Mouse (Mus musculus): ENCODE measurements at regions not wholly inside any gene's neighbourhood (a gene's known extent, or its start where the extent isn't known, plus 50 kb on each side); places are given as distances from the start of the nearest gene placed in this dataset.

DNA sequence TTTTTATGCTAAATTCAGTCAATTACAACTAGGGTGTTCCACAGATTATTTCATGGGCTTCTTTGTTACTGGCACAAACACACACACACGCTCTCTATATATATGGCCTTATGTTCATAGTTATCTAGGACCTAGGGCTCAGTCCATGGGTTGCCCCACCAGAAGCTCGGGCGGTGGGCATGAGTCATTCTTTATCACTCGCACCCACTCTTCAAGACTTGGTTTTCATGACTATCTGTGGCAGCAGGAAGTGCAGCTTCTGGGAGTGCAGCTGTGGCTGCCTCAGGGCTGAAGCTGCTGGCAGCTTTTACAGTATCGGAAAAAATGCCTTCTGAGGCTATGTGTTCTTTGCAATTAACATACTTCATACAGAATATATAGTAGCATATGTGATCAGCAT, 198.7 kb downstream of the Ipo11 start:
- no peak for TF ChIP-seq CTCF (conservative IDR thresholded peaks at IDR 0.05)
- Histone ChIP-seq H3K27ac (no peak overlapping the region), H3K4me3 (no peak overlapping the region)
- no peak for DNase-seq (ENCODE audit: low spot score in 2 of 2)

DNA sequence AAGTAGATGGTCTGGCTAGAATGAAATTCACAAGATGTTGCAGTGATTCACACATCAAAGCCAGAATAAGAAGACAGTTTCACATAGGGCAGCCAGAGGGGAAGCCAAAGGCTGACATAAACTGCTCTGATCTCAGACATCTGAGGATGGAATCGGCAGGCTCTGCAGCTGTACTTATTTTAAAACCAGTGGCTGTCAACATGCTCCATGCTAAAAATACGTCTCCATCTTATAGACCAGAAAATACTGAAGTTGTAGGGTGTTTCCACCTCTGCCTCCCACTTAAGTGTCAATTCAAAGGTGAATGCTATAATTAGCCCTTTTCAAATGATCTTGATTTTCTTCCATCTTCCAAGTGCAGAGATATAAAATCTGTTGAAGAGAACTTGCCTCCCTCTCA, 202.4 kb downstream of the Ipo11 start:
- no peak overlapping the region for H3K27ac ChIP-seq
- DNase-seq (ENCODE audit: low spot score in 2 of 2): no peak
- TF ChIP-seq CTCF (conservative IDR thresholded peaks at IDR 0.05): no peak
- no peak overlapping the region for H3K4me3 ChIP-seq

DNA sequence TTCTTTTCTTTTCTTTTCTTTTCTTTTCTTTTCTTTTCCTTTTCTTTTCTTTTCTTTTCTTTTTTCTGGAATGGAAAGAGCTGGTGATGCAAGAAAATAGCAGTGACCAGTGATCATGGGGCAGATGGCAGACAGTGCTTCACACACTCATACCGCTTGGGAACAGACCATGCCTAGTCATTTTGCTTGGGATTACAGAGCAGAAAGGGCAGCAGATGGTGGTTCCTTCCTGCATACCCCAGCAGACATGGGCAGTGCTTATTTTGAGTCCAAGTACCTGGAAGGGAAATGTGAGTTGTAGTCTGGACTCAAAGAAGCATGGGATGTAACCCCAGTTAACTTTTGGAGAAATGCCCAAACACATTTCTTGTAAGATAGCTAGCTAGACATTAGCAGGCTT, 203.9 kb downstream of the Ipo11 start:
- DNase-seq (ENCODE audit: low spot score in 2 of 2): no peak
- TF ChIP-seq CTCF (conservative IDR thresholded peaks at IDR 0.05): no peak
- Histone ChIP-seq H3K4me3 (no peak overlapping the region), H3K27ac (no peak overlapping the region)

- no peak overlapping the region for H3K4me3 ChIP-seq
- DNase-seq (ENCODE audit: low spot score in 2 of 2): no peak
- H3K27ac ChIP-seq: no peak overlapping the region
- no peak for TF ChIP-seq CTCF (conservative IDR thresholded peaks at IDR 0.05)
Measured at GRCm38 (mm10) chr13:106723315-106723714, 213.4 kb downstream of the Ipo11 start.

DNA sequence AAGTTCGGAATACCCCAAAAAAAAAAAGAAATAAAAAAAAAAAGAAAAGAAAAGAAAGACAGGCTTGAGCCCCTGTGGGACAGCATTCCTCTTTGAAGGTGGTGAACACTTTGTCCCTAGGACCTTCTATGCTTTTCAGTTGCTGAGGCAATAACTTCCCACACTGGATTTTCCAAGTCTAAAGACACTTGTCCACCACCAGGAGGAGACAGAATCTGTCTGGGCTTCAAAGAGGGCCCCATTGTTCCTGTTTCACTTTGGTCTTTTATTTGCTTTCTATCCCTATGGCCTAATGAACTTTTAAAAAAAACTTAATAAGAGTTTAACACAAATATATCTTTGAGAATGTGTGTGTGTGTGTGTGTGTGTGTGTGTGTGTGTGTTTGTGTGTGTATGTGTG, 215.6 kb downstream of the Ipo11 start:
- no peak overlapping the region for H3K4me3 ChIP-seq

DNA sequence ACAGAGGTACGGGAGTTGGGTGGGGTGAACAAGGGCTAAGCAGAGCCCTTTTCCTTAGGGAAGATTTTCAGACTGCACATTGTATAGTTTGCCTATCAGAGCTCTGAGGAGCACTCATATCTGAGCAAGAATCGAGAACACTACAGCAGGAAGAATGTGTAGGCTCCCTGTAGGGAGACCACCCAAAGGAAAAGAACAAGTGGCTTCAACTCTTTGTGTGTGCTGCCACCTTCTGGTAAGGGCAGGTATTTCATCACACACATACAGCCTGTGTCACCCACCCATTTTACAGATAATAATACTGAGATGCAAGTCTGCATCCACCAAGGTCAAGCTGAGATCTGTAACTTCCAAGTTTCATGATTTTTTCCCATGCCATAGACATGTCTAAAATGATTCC, 221.0 kb downstream of the Ipo11 start:
- peak; percentile 86 for TF ChIP-seq CTCF (conservative IDR thresholded peaks at IDR 0.05)
- Histone ChIP-seq H3K4me3 (no peak overlapping the region), H3K27ac (no peak overlapping the region)
- peak in 1 of 2 experiments; percentile 48 for DNase-seq (ENCODE audit: low spot score in 2 of 2)

More for the DNA sequence above, 215.6 kb downstream of the Ipo11 start:
- no peak overlapping the region for H3K27ac ChIP-seq
- TF ChIP-seq CTCF (conservative IDR thresholded peaks at IDR 0.05): peak; percentile 59
- DNase-seq (ENCODE audit: low spot score in 2 of 2): no peak

- no peak for TF ChIP-seq CTCF (conservative IDR thresholded peaks at IDR 0.05)
- no peak for DNase-seq (ENCODE audit: low spot score in 2 of 2)
Measured at GRCm38 (mm10) chr13:106715234-106715633, 221.5 kb downstream of the Ipo11 start.

GRCm38 (mm10) chr13:106710580-106710979, 226.2 kb downstream of the Ipo11 start:
- TF ChIP-seq CTCF (conservative IDR thresholded peaks at IDR 0.05): no peak
- DNase-seq (ENCODE audit: low spot score in 2 of 2): no peak
- Histone ChIP-seq H3K4me3 (no peak overlapping the region), H3K27ac (no peak overlapping the region)

More at GRCm38 (mm10) chr13:106715234-106715633, 221.5 kb downstream of the Ipo11 start:
- H3K27ac ChIP-seq: no peak overlapping the region
- H3K4me3 ChIP-seq: no peak overlapping the region

DNA sequence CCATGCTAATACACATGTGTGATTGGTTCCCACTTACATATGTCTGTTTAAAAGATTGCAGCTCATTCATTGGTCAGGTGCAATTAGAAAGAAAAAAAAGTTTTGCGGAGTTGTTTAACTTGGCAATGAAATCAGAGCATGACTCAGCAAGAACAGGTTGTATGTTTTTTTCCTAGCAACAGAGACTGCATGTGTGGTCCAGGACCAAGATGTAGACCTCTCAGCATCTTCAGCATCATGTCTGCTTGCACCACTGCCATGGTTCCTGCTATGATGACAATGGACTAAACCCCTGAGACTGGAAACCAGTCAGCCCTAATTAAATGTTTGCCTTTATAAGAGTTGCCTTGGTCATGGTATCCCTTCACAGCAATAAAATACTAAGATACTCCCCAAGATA, 236.4 kb downstream of the Ipo11 start:
- no peak overlapping the region for H3K27ac ChIP-seq
- no peak for DNase-seq (ENCODE audit: low spot score in 2 of 2)
- no peak for TF ChIP-seq CTCF (conservative IDR thresholded peaks at IDR 0.05)
- no peak overlapping the region for H3K4me3 ChIP-seq

DNA sequence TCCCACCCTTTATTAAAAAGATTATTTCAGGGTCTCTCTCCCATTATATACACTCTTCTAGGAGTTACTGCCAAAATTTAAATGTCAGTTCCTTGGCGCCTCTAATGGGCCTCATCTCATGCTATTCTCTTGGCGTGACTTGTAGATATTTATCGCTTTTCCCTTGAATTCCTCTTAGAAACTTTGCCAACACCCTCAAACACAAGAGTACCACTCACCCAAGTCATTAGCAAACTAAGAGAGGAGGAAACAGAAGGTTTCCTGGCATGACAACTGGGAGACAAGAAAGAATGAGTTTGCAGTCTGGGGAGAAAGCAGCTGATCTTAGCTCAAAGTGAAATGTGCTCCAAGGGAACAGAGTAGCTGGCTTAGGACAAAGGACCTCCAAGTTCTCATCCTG, 236.8 kb downstream of the Ipo11 start:
- Histone ChIP-seq H3K4me3 (no peak overlapping the region), H3K27ac (no peak overlapping the region)
- DNase-seq (ENCODE audit: low spot score in 2 of 2): peak in 1 of 2 experiments; percentile 10
- TF ChIP-seq CTCF (conservative IDR thresholded peaks at IDR 0.05): no peak

GRCm38 (mm10) chr13:106691787-106692571, 244.8 kb downstream of the Ipo11 start:
- no peak for DNase-seq (ENCODE audit: low spot score in 2 of 2)
- Histone ChIP-seq H3K4me3 (no peak overlapping the region), H3K27ac (no peak overlapping the region)
- TF ChIP-seq CTCF (conservative IDR thresholded peaks at IDR 0.05): no peak

GRCm38 (mm10) chr13:106690125-106690524, 246.6 kb downstream of the Ipo11 start:
- peak overlapping the region; percentile 46; the same call in 1 of the 2 replicates for H3K27ac ChIP-seq
- TF ChIP-seq CTCF (conservative IDR thresholded peaks at IDR 0.05): no peak
- H3K4me3 ChIP-seq: no peak overlapping the region
- DNase-seq (ENCODE audit: low spot score in 2 of 2): peak; percentile 27 to 30

DNA sequence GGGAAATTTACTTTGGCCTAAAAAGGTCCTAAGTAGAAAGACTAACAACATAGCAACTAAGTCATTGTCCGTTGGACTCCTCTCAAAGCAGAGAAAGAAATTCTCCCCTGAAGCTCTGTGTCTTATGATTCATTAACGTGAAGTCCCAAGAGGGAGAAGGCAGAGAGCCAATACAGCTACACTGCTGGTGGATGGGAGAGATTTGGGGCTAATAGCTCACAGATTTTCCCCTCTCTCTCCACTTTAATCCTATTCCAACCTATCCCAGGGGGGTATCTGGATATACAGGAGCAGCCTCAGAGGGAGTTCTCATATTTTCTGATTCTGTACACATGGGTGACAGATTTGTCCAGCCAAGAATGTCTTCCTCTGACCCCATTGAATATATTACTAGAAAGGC, 247.1 kb downstream of the Ipo11 start:
- H3K4me3 ChIP-seq: no peak overlapping the region
- peak overlapping the region; percentile 23; the same call in 1 of the 2 replicates for H3K27ac ChIP-seq
- TF ChIP-seq CTCF (conservative IDR thresholded peaks at IDR 0.05): no peak
- no peak for DNase-seq (ENCODE audit: low spot score in 2 of 2)

DNA sequence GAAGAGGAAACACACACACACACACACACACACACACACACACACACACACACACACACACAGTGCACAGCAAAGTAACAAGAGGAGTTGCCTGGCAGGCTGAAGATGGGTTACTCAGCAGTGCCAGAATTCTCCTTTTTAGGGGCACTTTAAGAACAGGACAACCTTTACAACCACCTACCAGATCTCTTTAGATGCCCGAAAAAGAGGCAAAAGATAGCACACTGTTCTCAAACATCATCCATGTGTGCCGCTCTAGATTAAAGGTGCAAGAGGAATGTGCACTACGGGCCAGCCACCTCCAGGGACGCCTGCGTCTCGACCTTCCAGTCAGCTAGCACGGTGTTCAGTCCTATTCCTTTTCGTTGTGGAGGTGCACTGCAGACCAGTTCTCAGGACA, 247.7 kb downstream of the Ipo11 start:
- Histone ChIP-seq H3K27ac (no peak overlapping the region), H3K4me3 (no peak overlapping the region)
- no peak for DNase-seq (ENCODE audit: low spot score in 2 of 2)
- TF ChIP-seq CTCF (conservative IDR thresholded peaks at IDR 0.05): no peak
